Mouse (Mus musculus): ENCODE results near the gene Rab27a. TPM values are rescaled to one million over a fixed set of nuclear protein-coding genes. Genes with fewer than 3 reads are reported as not detected.
"Not testable (repeated sequence)": the region's sequence is repeated elsewhere in the genome, so short reads cannot be mapped to it uniquely, and the experiment has no call there.

The Rab27a gene
- polyA plus RNA-seq, 1 experiment from 2014 or later, result 1.1 TPM

DNA sequence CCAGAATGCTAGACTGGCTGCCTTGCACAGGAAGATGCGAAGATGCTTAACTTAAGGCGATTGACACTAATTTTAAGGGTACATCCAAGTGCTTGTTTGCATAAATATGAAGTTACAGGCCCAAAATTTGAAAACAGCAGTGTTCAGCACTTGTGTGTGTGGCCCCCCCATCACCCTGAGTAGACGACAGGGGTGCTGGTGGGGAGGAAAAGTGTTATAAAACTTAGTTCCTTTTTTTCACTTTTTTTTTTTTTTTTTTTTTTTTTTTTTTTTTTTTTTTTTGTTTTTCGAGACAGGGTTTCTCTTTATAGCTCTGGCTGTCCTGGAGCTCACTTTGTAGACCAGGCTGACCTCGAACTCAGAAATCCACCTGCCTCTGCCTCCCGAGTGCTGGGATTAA lies 72.0 kb downstream of the Rab27a start:
- not testable (repeated sequence) for H3K4me2 ChIP-seq (replicated peaks); H3K4me3 ChIP-seq (replicated peaks; ENCODE audit: low read length); H3K9ac ChIP-seq; H3K27ac ChIP-seq; H3K27me3 ChIP-seq (ENCODE audit: control insufficient read depth, insufficient read depth, low read length); ATAC-seq (ENCODE audit: low FRiP score); H3K9me3 ChIP-seq (ENCODE audit: control insufficient read depth, low read length); DNase-seq (ENCODE audit: low spot score); H3K4me1 ChIP-seq (replicated peaks; ENCODE audit: control insufficient read depth, insufficient read depth, low read length)
- H3K36me3 ChIP-seq (replicated peaks; ENCODE audit: control insufficient read depth, insufficient read depth), result peaks cover 54% of the 10 kb centered on the region
- 90% methylated on average over 5 of the region's 6 CpGs for WGBS

DNA sequence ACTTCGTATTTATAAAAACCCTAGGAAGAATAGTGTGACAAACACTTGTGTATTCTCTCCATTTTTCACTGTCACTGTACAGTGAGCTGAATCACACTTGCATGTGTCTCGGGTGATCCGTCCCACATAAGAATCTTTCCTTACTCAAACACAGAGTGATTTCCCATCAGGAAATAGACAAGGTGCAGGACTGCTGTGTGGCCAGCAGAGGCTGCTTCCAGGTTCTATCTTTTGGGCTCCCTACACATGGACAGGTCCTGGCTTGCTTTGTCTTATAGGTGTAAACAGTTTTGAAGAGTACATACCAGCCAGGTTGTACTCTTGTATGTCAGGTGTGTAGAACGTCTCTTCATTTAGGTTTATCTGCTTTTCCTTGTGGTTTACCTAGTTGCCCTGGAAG lies 73.4 kb downstream of the Rab27a start:
- ATAC-seq (ENCODE audit: low FRiP score), result no peak
- H3K36me3 ChIP-seq (replicated peaks; ENCODE audit: control insufficient read depth, insufficient read depth), result peaks cover 65% of the 10 kb centered on the region
- H3K27ac ChIP-seq, result no peak overlapping the region
- no peaks in the 10 kb centered on the region for H3K9me3 ChIP-seq (ENCODE audit: control insufficient read depth, low read length)
- H3K4me3 ChIP-seq (replicated peaks; ENCODE audit: low read length), result no peak overlapping the region
- H3K4me2 ChIP-seq (replicated peaks), result no peak overlapping the region
- no peaks in the 10 kb centered on the region for H3K27me3 ChIP-seq (ENCODE audit: control insufficient read depth, insufficient read depth, low read length)
- no peak overlapping the region for H3K9ac ChIP-seq
- peaks cover 7% of the 10 kb centered on the region; the same call in 1 of the 2 replicates for H3K4me1 ChIP-seq (replicated peaks; ENCODE audit: control insufficient read depth, insufficient read depth, low read length)
- 90% methylated on average over 4 of the region's 4 CpGs for WGBS
- DNase-seq (ENCODE audit: low spot score), result no peak

- DNase-seq (ENCODE audit: low spot score) (peak; percentile 38), ATAC-seq (ENCODE audit: low FRiP score) (no peak)
- Histone ChIP-seq H3K9me3 (ENCODE audit: control insufficient read depth, low read length) (no peaks in the 10 kb centered on the region), H3K4me2 (replicated peaks) (no peak overlapping the region), H3K36me3 (replicated peaks; ENCODE audit: control insufficient read depth, insufficient read depth) (peaks cover 85% of the 10 kb centered on the region), H3K27ac (no peak overlapping the region), H3K9ac (no peak overlapping the region), H3K4me1 (replicated peaks; ENCODE audit: control insufficient read depth, insufficient read depth, low read length) (no peaks in the 10 kb centered on the region), H3K27me3 (ENCODE audit: control insufficient read depth, insufficient read depth, low read length) (no peaks in the 10 kb centered on the region), H3K4me3 (replicated peaks; ENCODE audit: low read length) (no peak overlapping the region)
- whole genome bisulfite sequencing, result 80% methylated on average over 8 of the region's 8 CpGs
Observed at GRCm38 (mm10) chr9:73121735-73122134, 77.1 kb downstream of the Rab27a start.

- Histone ChIP-seq H3K4me3 (replicated peaks; ENCODE audit: low read length) (no peak overlapping the region), H3K9ac (no peak overlapping the region), H3K9me3 (ENCODE audit: control insufficient read depth, low read length) (no peaks in the 10 kb centered on the region), H3K36me3 (replicated peaks; ENCODE audit: control insufficient read depth, insufficient read depth) (peaks cover 96% of the 10 kb centered on the region), H3K27me3 (ENCODE audit: control insufficient read depth, insufficient read depth, low read length) (no peaks in the 10 kb centered on the region), H3K27ac (no peak overlapping the region), H3K4me1 (replicated peaks; ENCODE audit: control insufficient read depth, insufficient read depth, low read length) (no peaks in the 10 kb centered on the region), H3K4me2 (replicated peaks) (no peak overlapping the region)
- DNase-seq (ENCODE audit: low spot score) (no peak), ATAC-seq (ENCODE audit: low FRiP score) (no peak)
- 95% methylated on average over 8 of the region's 8 CpGs for WGBS
Observed at GRCm38 (mm10) chr9:73125043-73125570, 80.5 kb downstream of the Rab27a start.

DNA sequence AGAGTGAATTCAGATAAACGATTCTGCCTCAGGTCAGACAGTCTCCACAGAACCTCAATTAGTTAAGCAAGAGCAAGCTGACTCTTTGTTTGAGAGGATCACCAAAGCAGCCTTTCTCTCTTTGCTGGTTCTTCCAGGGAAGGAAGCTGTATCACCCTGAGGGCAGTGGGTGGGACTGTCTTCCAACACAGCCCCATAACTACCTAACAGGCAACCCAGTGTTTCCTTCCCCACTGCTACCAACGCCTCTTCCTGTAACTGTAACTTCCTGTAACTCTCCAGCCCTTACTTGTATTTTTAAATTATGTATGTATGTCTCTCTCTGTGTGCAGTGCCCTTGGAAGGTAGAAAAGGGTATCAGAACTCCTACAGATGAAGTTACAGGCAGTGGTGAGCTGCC lies 82.8 kb downstream of the Rab27a start:
- H3K9ac ChIP-seq, result no peak overlapping the region
- no peak overlapping the region for H3K27ac ChIP-seq
- no peaks in the 10 kb centered on the region for H3K9me3 ChIP-seq (ENCODE audit: control insufficient read depth, low read length)
- H3K36me3 ChIP-seq (replicated peaks; ENCODE audit: control insufficient read depth, insufficient read depth), result peaks cover 74% of the 10 kb centered on the region
- DNase-seq (ENCODE audit: low spot score), result no peak
- 98% methylated on average over 2 of the region's 2 CpGs for WGBS
- no peak overlapping the region for H3K4me3 ChIP-seq (replicated peaks; ENCODE audit: low read length)
- H3K4me2 ChIP-seq (replicated peaks), result no peak overlapping the region
- no peak for ATAC-seq (ENCODE audit: low FRiP score)
- no peaks in the 10 kb centered on the region for H3K4me1 ChIP-seq (replicated peaks; ENCODE audit: control insufficient read depth, insufficient read depth, low read length)
- H3K27me3 ChIP-seq (ENCODE audit: control insufficient read depth, insufficient read depth, low read length), result no peaks in the 10 kb centered on the region

DNA sequence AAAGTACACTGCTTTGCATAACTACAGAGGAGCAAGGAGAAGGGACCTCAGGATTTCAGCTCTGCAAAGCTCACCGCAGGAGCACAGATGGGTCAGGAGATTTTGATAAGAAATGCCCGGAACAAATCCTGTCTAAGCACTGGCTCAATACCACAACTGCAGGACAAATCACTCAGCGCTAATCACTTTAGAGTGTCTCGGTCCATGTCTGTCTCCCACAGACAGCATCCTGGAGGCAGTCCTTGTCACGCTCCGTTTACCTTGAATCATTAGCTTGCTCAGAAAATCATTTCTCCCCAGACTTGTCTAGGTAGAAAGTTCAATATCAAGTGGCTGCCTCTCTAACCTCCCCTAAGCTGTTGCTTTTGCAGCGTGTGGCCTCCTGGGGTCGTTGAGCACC lies 85.2 kb downstream of the Rab27a start:
- H3K9me3 ChIP-seq (ENCODE audit: control insufficient read depth, low read length), result no peaks in the 10 kb centered on the region
- ATAC-seq (ENCODE audit: low FRiP score) (no peak), DNase-seq (ENCODE audit: low spot score) (no peak)
- H3K27ac ChIP-seq, result no peak overlapping the region
- H3K9ac ChIP-seq, result no peak overlapping the region
- H3K4me2 ChIP-seq (replicated peaks), result no peak overlapping the region
- H3K4me1 ChIP-seq (replicated peaks; ENCODE audit: control insufficient read depth, insufficient read depth, low read length), result no peaks in the 10 kb centered on the region
- WGBS, result 78% methylated on average over 8 of the region's 8 CpGs
- peaks cover 50% of the 10 kb centered on the region for H3K36me3 ChIP-seq (replicated peaks; ENCODE audit: control insufficient read depth, insufficient read depth)
- H3K27me3 ChIP-seq (ENCODE audit: control insufficient read depth, insufficient read depth, low read length), result no peaks in the 10 kb centered on the region
- H3K4me3 ChIP-seq (replicated peaks; ENCODE audit: low read length), result no peak overlapping the region

DNA sequence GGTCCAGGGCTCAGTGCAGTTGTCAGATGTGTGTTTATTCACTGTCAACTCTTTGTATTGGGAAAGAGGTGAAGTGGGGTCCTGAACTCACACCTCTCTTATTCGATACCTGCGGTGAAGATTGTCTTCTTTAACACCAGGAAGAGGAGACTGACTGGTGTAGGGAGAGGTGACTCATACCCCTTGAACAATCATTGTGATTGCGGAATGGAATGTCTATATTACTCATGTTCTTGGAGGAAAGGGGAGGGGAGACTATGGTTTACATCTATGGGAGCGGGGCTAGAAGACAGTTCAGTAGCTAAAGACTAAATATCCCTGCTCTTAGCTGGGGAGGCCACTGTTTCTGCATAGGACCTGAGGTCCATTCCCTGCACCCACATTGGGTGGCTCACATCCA lies 85.9 kb downstream of the Rab27a start:
- WGBS, result 92% methylated on average over 4 of the region's 4 CpGs
- DNase-seq (ENCODE audit: low spot score), result no peak

DNA sequence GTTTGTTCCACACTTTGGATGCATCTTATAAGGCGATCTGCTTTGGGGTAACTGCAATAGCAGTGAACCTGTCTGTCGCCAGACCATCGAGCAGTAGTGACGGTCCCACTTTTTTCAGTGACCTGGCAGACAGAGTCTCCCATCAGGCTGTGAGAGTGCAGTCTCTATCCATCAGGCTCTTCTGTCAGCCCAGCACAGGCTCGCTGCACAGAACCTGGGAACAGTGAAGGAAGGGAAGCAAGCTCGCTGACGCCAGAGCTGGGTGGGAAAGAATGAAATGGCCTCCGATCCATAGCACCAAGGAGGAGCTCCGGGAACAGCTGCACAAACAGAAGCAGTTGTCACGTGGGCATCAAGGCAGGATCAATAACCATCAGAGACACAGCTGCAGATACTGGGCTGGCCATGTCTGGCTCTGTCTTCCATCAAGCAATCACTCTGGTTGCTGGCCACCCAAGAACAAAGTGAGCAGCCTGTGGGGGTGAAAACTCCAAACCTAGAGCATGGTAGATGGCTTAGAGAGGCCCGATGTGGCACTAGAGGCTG lies 92.8 kb downstream of the Rab27a start:
- H3K9me3 ChIP-seq (ENCODE audit: control insufficient read depth, low read length), result no peaks in the 10 kb centered on the region

More for the DNA sequence above, 85.9 kb downstream of the Rab27a start:
- Histone ChIP-seq H3K9me3 (ENCODE audit: control insufficient read depth, low read length) (no peaks in the 10 kb centered on the region), H3K27ac (no peak overlapping the region), H3K4me3 (replicated peaks; ENCODE audit: low read length) (no peak overlapping the region), H3K27me3 (ENCODE audit: control insufficient read depth, insufficient read depth, low read length) (no peaks in the 10 kb centered on the region), H3K9ac (no peak overlapping the region), H3K36me3 (replicated peaks; ENCODE audit: control insufficient read depth, insufficient read depth) (peaks cover 44% of the 10 kb centered on the region), H3K4me1 (replicated peaks; ENCODE audit: control insufficient read depth, insufficient read depth, low read length) (no peaks in the 10 kb centered on the region), H3K4me2 (replicated peaks) (no peak overlapping the region)
- no peak for ATAC-seq (ENCODE audit: low FRiP score)

More for the DNA sequence above, 92.8 kb downstream of the Rab27a start:
- no peak overlapping the region for H3K4me2 ChIP-seq (replicated peaks)
- no peaks in the 10 kb centered on the region for H3K4me1 ChIP-seq (replicated peaks; ENCODE audit: control insufficient read depth, insufficient read depth, low read length)
- WGBS, result 78% methylated on average over 11 of the region's 11 CpGs
- no peak for DNase-seq (ENCODE audit: low spot score)
- no peak overlapping the region for H3K27ac ChIP-seq
- H3K4me3 ChIP-seq (replicated peaks; ENCODE audit: low read length), result no peak overlapping the region
- ATAC-seq (ENCODE audit: low FRiP score), result no peak
- no peaks in the 10 kb centered on the region for H3K27me3 ChIP-seq (ENCODE audit: control insufficient read depth, insufficient read depth, low read length)
- no peaks in the 10 kb centered on the region for H3K36me3 ChIP-seq (replicated peaks; ENCODE audit: control insufficient read depth, insufficient read depth)
- no peak overlapping the region for H3K9ac ChIP-seq

All from hindbrain, embryonic 14.5 days (tissue).